In genomic region chr5:86473859-86474258, GRCm38 (mm10) we compare ENCODE assay signal across 38 mouse cellular contexts. TPM values are rescaled to one million over a fixed set of nuclear protein-coding genes. Genes with fewer than 3 reads are reported as not detected.
"Had no signal": no experiment of that assay in that cellular context is flagged by ENCODE, and none has a peak within 500 bp of the region (broad histone marks: within the 10 kb centered on the region; RNA-seq: fewer than 3 reads in every experiment).

No protein-coding gene starts in this region.

- DNase-seq: gastrocnemius, postnatal 14 days; gastrocnemius, postnatal 36 days; heart, adult 18-20 months; heart, postnatal 10 days; heart, postnatal 4 days; kidney, adult 18-20 months; kidney, adult 8-10 months; kidney, postnatal 10 days; kidney, postnatal 25 days; kidney, postnatal 4 days; liver; liver, embryonic 13.5 days had no signal

- H3K4me2 ChIP-seq: heart, embryonic 12.5 days; hindbrain, embryonic 12.5 days; hindbrain, embryonic 14.5 days; limb, embryonic 12.5 days; liver, embryonic 13.5 days; liver, embryonic 15.5 days had no signal

- H3K27me3 ChIP-seq: heart, embryonic 12.5 days; hindbrain, embryonic 12.5 days; limb, embryonic 12.5 days; liver, embryonic 13.5 days; liver, embryonic 15.5 days had no signal

- H3K27ac ChIP-seq: heart, embryonic 10.5 days; hindbrain, embryonic 10.5 days; hindbrain, embryonic 12.5 days; hindbrain, embryonic 14.5 days; layer of hippocampus, adult 2 months; left cerebral cortex, adult 2 months; limb, embryonic 10.5 days; limb, embryonic 12.5 days; liver, embryonic 13.5 days; liver, embryonic 15.5 days had no signal

- H3K4me1 ChIP-seq: heart, embryonic 10.5 days; heart, embryonic 12.5 days; hindbrain, embryonic 10.5 days; hindbrain, embryonic 12.5 days; limb, embryonic 10.5 days; limb, embryonic 12.5 days; liver, embryonic 13.5 days; liver, embryonic 15.5 days had no signal

- ATAC-seq: hindbrain, embryonic 16.5 days; inflammation-experienced regulatory T-cells, adult 6 months had no signal

- H3K4me3 ChIP-seq: heart, embryonic 10.5 days; heart, embryonic 12.5 days; hindbrain, embryonic 10.5 days; hindbrain, embryonic 12.5 days; layer of hippocampus, adult 2 months; left cerebral cortex, adult 2 months; limb, embryonic 10.5 days; limb, embryonic 12.5 days; liver, embryonic 13.5 days; liver, embryonic 15.5 days had no signal

- H3K36me3 ChIP-seq: heart, embryonic 10.5 days; heart, embryonic 12.5 days; hindbrain, embryonic 10.5 days; hindbrain, embryonic 12.5 days; limb, embryonic 10.5 days; limb, embryonic 12.5 days; liver, embryonic 13.5 days; liver, embryonic 15.5 days had no signal

- H3K9ac ChIP-seq: heart, embryonic 12.5 days; hindbrain, embryonic 12.5 days; hindbrain, embryonic 14.5 days; limb, embryonic 12.5 days; liver, embryonic 13.5 days; liver, embryonic 15.5 days had no signal

- H3K9me3 ChIP-seq: heart, embryonic 10.5 days; heart, embryonic 12.5 days; hindbrain, embryonic 10.5 days; hindbrain, embryonic 12.5 days; limb, embryonic 10.5 days; limb, embryonic 12.5 days; liver, embryonic 13.5 days; liver, embryonic 15.5 days had no signal

RNA-seq across cellular contexts. Expression of gene Tmprss11a, which starts 5.1 kb away (rescaled TPM):
- total RNA-seq: gastrocnemius, adult 8-10 months; gastrocnemius, postnatal 14 days; gastrocnemius, postnatal 36 days; granulocyte monocyte progenitor cell, adult 5-6 weeks; heart, adult 18-20 months; heart, adult 8-10 months; heart, postnatal 10 days; heart, postnatal 25 days; heart, postnatal 4 days; layer of hippocampus, adult 2 months; layer of hippocampus, postnatal 10 days; layer of hippocampus, postnatal 25 days; left cerebral cortex, postnatal 14 days had no signal
- polyA plus RNA-seq: frontal cortex, adult 2 months; heart, embryonic 10.5 days; heart, embryonic 12.5 days; heart, embryonic 14.5 days; heart, embryonic 16.5 days; hindbrain, embryonic 10.5 days; hindbrain, embryonic 12.5 days; hindbrain, embryonic 16.5 days; kidney, embryonic 14.5 days; kidney, embryonic 16.5 days; limb, embryonic 10.5 days; limb, embryonic 12.5 days; limb, embryonic 14.5 days; liver, embryonic 13.5 days; liver, embryonic 15.5 days had no signal

RNA-seq across cellular contexts. Expression of gene Tmprss11g, which starts 44.5 kb away (rescaled TPM):
- total RNA-seq: gastrocnemius, adult 8-10 months; gastrocnemius, postnatal 14 days; gastrocnemius, postnatal 36 days; granulocyte monocyte progenitor cell, adult 5-6 weeks; heart, adult 18-20 months; heart, adult 8-10 months; heart, postnatal 10 days; heart, postnatal 25 days; heart, postnatal 4 days; layer of hippocampus, adult 2 months; layer of hippocampus, postnatal 10 days; layer of hippocampus, postnatal 25 days; left cerebral cortex, adult 2 months; left cerebral cortex, postnatal 14 days; left cerebral cortex, postnatal 36 days had no signal
- polyA plus RNA-seq: frontal cortex, adult 2 months; heart, embryonic 10.5 days; heart, embryonic 12.5 days; heart, embryonic 14.5 days; heart, embryonic 16.5 days; hindbrain, embryonic 10.5 days; hindbrain, embryonic 12.5 days; hindbrain, embryonic 16.5 days; inflammation-experienced regulatory T-cells, adult 6 months; kidney, embryonic 14.5 days; kidney, embryonic 16.5 days; limb, embryonic 10.5 days; limb, embryonic 12.5 days; limb, embryonic 14.5 days; liver, embryonic 13.5 days; liver, embryonic 15.5 days had no signal
